ENCODE assay signal across 8 mouse cellular contexts in the genomic region with DNA sequence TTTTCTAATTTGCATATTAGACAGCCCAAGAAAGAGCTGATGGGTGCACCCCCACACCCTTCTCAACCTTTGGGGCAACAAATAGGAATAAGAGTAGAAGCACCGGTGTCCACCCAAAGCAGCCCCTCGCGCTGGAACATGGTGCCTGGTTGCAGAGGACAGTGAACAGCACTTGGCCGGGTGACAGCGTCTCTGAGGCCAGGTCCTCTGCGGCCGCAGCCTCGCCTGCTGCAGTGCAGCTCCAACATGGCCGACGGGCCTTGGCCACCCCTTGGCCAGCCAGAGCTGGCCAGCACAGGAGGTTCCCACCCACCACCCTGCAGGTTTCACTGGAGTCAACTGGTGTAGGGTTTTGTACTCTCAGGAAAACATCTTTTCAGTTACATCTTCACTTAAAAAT. TPM values are rescaled to one million over a fixed set of nuclear protein-coding genes. Genes with fewer than 3 reads are reported as not detected.
A peak's percentile ranks its signal among the peaks of the same experiment; 100 is the strongest.
DNase-seq lines count a peak whose midpoint lies in the region; ATAC-seq and TF ChIP-seq lines count a peak whose summit lies in the region.

No protein-coding gene starts in this region.

- H3K27ac ChIP-seq in midbrain, embryonic 15.5 days = no peak overlapping the region
- H3K27ac ChIP-seq in midbrain, embryonic 10.5 days (replicated peaks) = no peak overlapping the region
- peak overlapping the region; percentile 58; the same call in 1 of the 2 replicates for H3K27ac ChIP-seq in heart, postnatal 0 days (ENCODE audit: low read depth)
- no peak overlapping the region for H3K27ac ChIP-seq in stomach, embryonic 14.5 days (ENCODE audit: low read length)

- peaks cover 63% of the 10 kb centered on the region for H3K4me1 ChIP-seq in midbrain, embryonic 15.5 days
- peaks cover 64% of the 10 kb centered on the region for H3K4me1 ChIP-seq in midbrain, embryonic 10.5 days
- peaks cover 53% of the 10 kb centered on the region for H3K4me1 ChIP-seq in heart, postnatal 0 days (ENCODE audit: control insufficient read depth, insufficient read depth)
- H3K4me1 ChIP-seq in stomach, embryonic 14.5 days (ENCODE audit: control insufficient read depth, insufficient read depth, low read length) = peaks cover 41% of the 10 kb centered on the region

- H3K4me3 ChIP-seq in midbrain, embryonic 15.5 days = no peak overlapping the region
- H3K4me3 ChIP-seq in midbrain, embryonic 10.5 days = no peak overlapping the region
- H3K4me3 ChIP-seq in heart, postnatal 0 days (ENCODE audit: low read depth, low read length) = peak overlapping the region; percentile 5; the same call in 1 of the 2 replicates
- no peak overlapping the region for H3K4me3 ChIP-seq in stomach, embryonic 14.5 days (ENCODE audit: low read depth, low read length)

- no peak for TF ChIP-seq CTCF in heart, postnatal 0 days (IDR thresholded peaks at IDR 0.05; ENCODE audit: low read depth)

- H3K27me3 ChIP-seq in midbrain, embryonic 15.5 days (replicated peaks) = no peaks in the 10 kb centered on the region
- no peaks in the 10 kb centered on the region for H3K27me3 ChIP-seq in midbrain, embryonic 10.5 days (ENCODE audit: low read depth, poor library complexity, severe bottlenecking)
- no peaks in the 10 kb centered on the region for H3K27me3 ChIP-seq in heart, postnatal 0 days (ENCODE audit: control insufficient read depth, insufficient read depth, low read length)
- H3K27me3 ChIP-seq in stomach, embryonic 14.5 days (ENCODE audit: control insufficient read depth, insufficient read depth, low read length) = no peaks in the 10 kb centered on the region

- H3K9me3 ChIP-seq in midbrain, embryonic 15.5 days = no peaks in the 10 kb centered on the region
- H3K9me3 ChIP-seq in midbrain, embryonic 10.5 days (replicated peaks) = no peaks in the 10 kb centered on the region
- no peaks in the 10 kb centered on the region for H3K9me3 ChIP-seq in heart, postnatal 0 days (replicated peaks; ENCODE audit: control insufficient read depth, low read length)
- H3K9me3 ChIP-seq in stomach, embryonic 14.5 days (ENCODE audit: control insufficient read depth, low read depth, low read length) = no peaks in the 10 kb centered on the region

- DNase-seq in gastrocnemius, postnatal 14 days = peak; percentile 64
- DNase-seq in gastrocnemius, postnatal 25 days = no peak
- no peak for DNase-seq in midbrain, embryonic 10.5 days (ENCODE audit: low spot score)
- no peak for DNase-seq in heart, postnatal 0 days (ENCODE audit: low spot score)
- DNase-seq in ovary, adult 18-20 months (ENCODE audit: low spot score) = no peak
- no peak for DNase-seq in spleen, postnatal 10 days (ENCODE audit: low spot score in 2 of 2)

- WGBS in midbrain, embryonic 15.5 days = 82% methylated on average over 10 of the region's 10 CpGs
- WGBS in midbrain, embryonic 10.5 days = 87% methylated on average over 10 of the region's 10 CpGs
- 37% methylated on average over 10 of the region's 10 CpGs for WGBS in heart, postnatal 0 days
- WGBS in stomach, embryonic 14.5 days = 70% methylated on average over 10 of the region's 10 CpGs

- no peak for ATAC-seq in midbrain, embryonic 15.5 days (replicated peaks)
- ATAC-seq in heart, postnatal 0 days (ENCODE audit: insufficient read depth, low read depth) = no peak
- ATAC-seq in stomach, embryonic 14.5 days (ENCODE audit: insufficient number of reproducible peaks, insufficient read depth, low FRiP score, low read depth) = no peak

- H3K4me2 ChIP-seq in midbrain, embryonic 15.5 days = 0 out of 2 replicates have a peak overlapping the region, but pooled peaks have one; percentile 69
- H3K4me2 ChIP-seq in heart, postnatal 0 days (ENCODE audit: low read depth, low read length) = peak overlapping the region; percentile 78
- H3K4me2 ChIP-seq in stomach, embryonic 14.5 days (replicated peaks; ENCODE audit: low read depth, low read length) = peak overlapping the region; percentile 58

- H3K36me3 ChIP-seq in midbrain, embryonic 15.5 days (replicated peaks) = no peaks in the 10 kb centered on the region
- peaks cover 43% of the 10 kb centered on the region for H3K36me3 ChIP-seq in midbrain, embryonic 10.5 days
- peaks cover 7% of the 10 kb centered on the region; the same call in 1 of the 2 replicates for H3K36me3 ChIP-seq in heart, postnatal 0 days (replicated peaks; ENCODE audit: control insufficient read depth, insufficient read depth, low read length)
- peaks cover 9% of the 10 kb centered on the region; the same call in 1 of the 2 replicates for H3K36me3 ChIP-seq in stomach, embryonic 14.5 days (ENCODE audit: control insufficient read depth, insufficient read depth, low read length)

- intact Hi-C loops in gastrocnemius, postnatal 14 days (cut with DNase I; ENCODE audit: low total_unique reads) = no loop called here

- no peak for TF ChIP-seq EP300 in heart, postnatal 0 days (IDR thresholded peaks at IDR 0.05; ENCODE audit: low read depth)

- H3K9ac ChIP-seq in midbrain, embryonic 15.5 days = no peak overlapping the region
- peak overlapping the region; percentile 33; the same call in 1 of the 2 replicates for H3K9ac ChIP-seq in heart, postnatal 0 days (replicated peaks; ENCODE audit: low read depth, low read length)
- H3K9ac ChIP-seq in stomach, embryonic 14.5 days (replicated peaks; ENCODE audit: low read depth, low read length) = no peak overlapping the region

RNA-seq across cellular contexts. Expression of a gene that starts 12.1 kb away (rescaled TPM):
- total RNA-seq in gastrocnemius, postnatal 14 days (2021) = 1 to 10 TPM; 3.1 to 3.2 TPM
- 1 to 10 TPM; 2.2 to 2.9 TPM for total RNA-seq in gastrocnemius, postnatal 25 days (2021)
- polyA plus RNA-seq in midbrain, embryonic 15.5 days (2015; fragmentation: Nextera tagmentation; extraction: Ambion mirVana) = 8.2 and 16.1 TPM in 2 replicates
- 12.7 and 15.2 TPM in 2 replicates for polyA plus RNA-seq in midbrain, embryonic 10.5 days (2016; fragmentation: Nextera tagmentation; extraction: Ambion mirVana)
- not detected in 2 replicates for total RNA-seq in heart, postnatal 0 days (2014; rRNA removed; ENCODE audit: low replicate concordance)
- 11.3 and 15.8 TPM in 2 replicates for polyA plus RNA-seq in heart, postnatal 0 days (2015; fragmentation: Nextera tagmentation; extraction: Ambion mirVana)
- polyA plus RNA-seq in stomach, embryonic 14.5 days (2014; fragmentation: Nextera tagmentation; extraction: Ambion mirVana) = 6.9 and 7.2 TPM in 2 replicates

RNA-seq across cellular contexts. Expression of a gene that starts 50.3 kb away (rescaled TPM):
- 1,000 to 10,000 TPM; 1,660 to 1,705 TPM for total RNA-seq in gastrocnemius, postnatal 14 days (2021)
- total RNA-seq in gastrocnemius, postnatal 25 days (2021) = 1,000 to 10,000 TPM; 1,372 to 1,510 TPM
- 1,362 and 1,368 TPM in 2 replicates for polyA plus RNA-seq in midbrain, embryonic 15.5 days (2015; fragmentation: Nextera tagmentation; extraction: Ambion mirVana)
- 1,043 and 1,067 TPM in 2 replicates for polyA plus RNA-seq in midbrain, embryonic 10.5 days (2016; fragmentation: Nextera tagmentation; extraction: Ambion mirVana)
- 1,131 and 1,208 TPM in 2 replicates for total RNA-seq in heart, postnatal 0 days (2014; rRNA removed; ENCODE audit: low replicate concordance)
- polyA plus RNA-seq in heart, postnatal 0 days (2015; fragmentation: Nextera tagmentation; extraction: Ambion mirVana) = 1,263 and 1,283 TPM in 2 replicates
- 1,470 and 1,806 TPM in 2 replicates for polyA plus RNA-seq in stomach, embryonic 14.5 days (2014; fragmentation: Nextera tagmentation; extraction: Ambion mirVana)
